Mouse (Mus musculus) midbrain, embryonic 16.5 days (tissue): ENCODE results near the gene Ankrd34a. TPM values are rescaled to one million over a fixed set of nuclear protein-coding genes. Genes with fewer than 3 reads are reported as not detected.

Experiments used
- ATAC-seq: fragments of 200-750 bp; cut with Nextera tagmentation; 2 replicates; pipeline ENCODE4 v1.8.0; 2017; ENCODE audit warnings: moderate TSS enrichment
- H3K27ac ChIP-seq: fragments of 300-500 bp; sonication (generic); 2 replicates; pipeline ENCODE4 v1.5.1; 2014; ENCODE audit warnings: mild to moderate bottlenecking, low read length, mixed read lengths
- H3K27me3 ChIP-seq: fragments of 300-500 bp; sonication (generic); 2 replicates; pipeline ENCODE4 v1.6.1; 2014; ENCODE audit warnings: low read depth, low read length, mixed read lengths; ENCODE audit not compliant: control insufficient read depth, insufficient read depth
- H3K36me3 ChIP-seq: fragments of 300-500 bp; sonication (generic); 2 replicates; pipeline ENCODE4 v1.6.1; 2014; ENCODE audit warnings: mild to moderate bottlenecking, low read length, moderate library complexity, mixed read lengths; ENCODE audit not compliant: control insufficient read depth, insufficient read depth
- H3K4me1 ChIP-seq: fragments of 300-500 bp; sonication (generic); 2 replicates; pipeline ENCODE4 v1.6.1; 2014; ENCODE audit warnings: mild to moderate bottlenecking, low read length, mixed read lengths; ENCODE audit not compliant: control insufficient read depth, insufficient read depth
- H3K4me2 ChIP-seq: fragments of 300-500 bp; sonication (generic); 2 replicates; pipeline ENCODE4 v1.6.1; 2014; ENCODE audit warnings: mild to moderate bottlenecking, low read length, mixed read lengths
- H3K4me3 ChIP-seq: fragments of 300-500 bp; sonication (generic); 2 replicates; pipeline ENCODE4 v1.5.1; 2014; ENCODE audit warnings: low read depth, mild to moderate bottlenecking, low read length, moderate library complexity, mixed read lengths
- H3K9ac ChIP-seq: fragments of 300-500 bp; sonication (generic); 2 replicates; pipeline ENCODE4 v1.6.1; 2014; ENCODE audit warnings: low read depth, low read length, mixed read lengths
- H3K9me3 ChIP-seq: fragments of 300-500 bp; sonication (generic); replicated peaks from 2 replicates; pipeline ENCODE4 v1.6.1; 2014; ENCODE audit warnings: mild to moderate bottlenecking, low read length, mixed read lengths; ENCODE audit not compliant: control insufficient read depth, poor library complexity, severe bottlenecking
- WGBS: fragments of 180-500 bp; shearing (Covaris S2); extraction: QIAGEN DNeasy Blood & Tissue Kit; methylation state at CpG from one replicate; pipeline ENCODE4 v1.1.7; 2014; 5-methylcytosine and 5-hydroxymethylcytosine counted together
- polyA plus RNA-seq: library from polyadenylated mRNA; unstranded; fragments of >200 nt; fragmentation: Nextera tagmentation; extraction: Ambion mirVana; gene quantifications from 2 replicates; pipeline ENCODE4 v1.2.1, GENCODE M21; 2015

Gene Ankrd34a
- polyA plus RNA-seq, 1 experiment from 2014 or later = 20.6 TPM

- Histone ChIP-seq H3K9me3 (no peaks in the 10 kb centered on the region), H3K9ac (no peak overlapping the region), H3K27me3 (no peaks in the 10 kb centered on the region), H3K4me2 (no peak overlapping the region), H3K27ac (peak overlapping the region; percentile 50; the same call in 1 of the 2 replicates), H3K4me3 (no peak overlapping the region), H3K4me1 (peaks cover 27% of the 10 kb centered on the region), H3K36me3 (no peaks in the 10 kb centered on the region)
- no peak for ATAC-seq
- WGBS = 37% methylated on average over 12 of the region's 12 CpGs
Observed at GRCm38 (mm10) chr3:96555041-96555596, 41.3 kb upstream of the Ankrd34a start.

GRCm38 (mm10) chr3:96555999-96556614, 40.3 kb upstream of the Ankrd34a start:
- WGBS = 83% methylated on average over 15 of the region's 15 CpGs
- H3K27ac ChIP-seq = no peak overlapping the region
- no peaks in the 10 kb centered on the region for H3K9me3 ChIP-seq

GRCm38 (mm10) chr3:96556651-96557635, 39.5 kb upstream of the Ankrd34a start:
- ATAC-seq = peak; percentile 6; the same call in 1 of the 2 replicates
- 6% methylated on average over 22 of the region's 22 CpGs for WGBS
- Histone ChIP-seq H3K27me3 (no peaks in the 10 kb centered on the region), H3K4me2 (peak overlapping the region; percentile 91), H3K9ac (peak overlapping the region; percentile 73), H3K4me3 (peak overlapping the region; percentile 76), H3K9me3 (no peaks in the 10 kb centered on the region), H3K27ac (peak overlapping the region; percentile 82), H3K4me1 (peaks cover 39% of the 10 kb centered on the region), H3K36me3 (0 out of 2 replicates have a peak, but pooled peaks cover 3% of the 10 kb centered on the region)

More at GRCm38 (mm10) chr3:96555999-96556614, 40.3 kb upstream of the Ankrd34a start:
- Histone ChIP-seq H3K36me3 (0 out of 2 replicates have a peak, but pooled peaks cover 3% of the 10 kb centered on the region), H3K4me3 (no peak overlapping the region), H3K27me3 (no peaks in the 10 kb centered on the region), H3K9ac (no peak overlapping the region), H3K4me1 (peaks cover 35% of the 10 kb centered on the region), H3K4me2 (peak overlapping the region; percentile 91)
- no peak for ATAC-seq

- Histone ChIP-seq H3K36me3 (0 out of 2 replicates have a peak, but pooled peaks cover 3% of the 10 kb centered on the region), H3K27ac (peak within 1 kb of the TSS; percentile 82), H3K9me3 (no peaks in the 10 kb centered on the region), H3K27me3 (no peaks in the 10 kb centered on the region), H3K4me1 (peaks cover 39% of the 10 kb centered on the region), H3K9ac (peak within 1 kb of the TSS; percentile 73), H3K4me2 (peak within 1 kb of the TSS; percentile 91), H3K4me3 (peak within 1 kb of the TSS; percentile 76)
- 0% methylated on average over 26 of the region's 26 CpGs for WGBS
- ATAC-seq = peak; percentile 99
Observed at GRCm38 (mm10) chr3:96557694-96558093, 38.7 kb upstream of the Ankrd34a start, which contains the start of gene Txnip. Gene Txnip (plus strand): TSS chr3:96557957.

DNA sequence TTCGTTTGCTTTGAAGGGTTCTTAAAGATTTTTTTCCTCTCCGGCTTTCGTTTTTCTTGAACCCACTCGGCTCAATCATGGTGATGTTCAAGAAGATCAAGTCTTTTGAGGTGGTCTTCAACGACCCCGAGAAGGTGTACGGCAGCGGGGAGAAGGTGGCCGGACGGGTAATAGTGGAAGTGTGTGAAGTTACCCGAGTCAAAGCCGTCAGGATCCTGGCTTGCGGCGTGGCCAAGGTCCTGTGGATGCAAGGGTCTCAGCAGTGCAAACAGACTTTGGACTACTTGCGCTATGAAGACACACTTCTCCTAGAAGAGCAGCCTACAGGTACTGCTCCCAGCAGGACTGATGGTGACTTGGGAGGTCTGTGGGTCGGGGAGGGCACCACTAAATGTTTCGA, 38.3 kb upstream of the Ankrd34a start:
- Histone ChIP-seq H3K36me3 (0 out of 2 replicates have a peak, but pooled peaks cover 3% of the 10 kb centered on the region), H3K4me1 (peaks cover 39% of the 10 kb centered on the region), H3K9me3 (no peaks in the 10 kb centered on the region), H3K27ac (peak overlapping the region; percentile 29), H3K9ac (peak overlapping the region; percentile 73), H3K4me3 (peak overlapping the region; percentile 76), H3K27me3 (no peaks in the 10 kb centered on the region), H3K4me2 (peak overlapping the region; percentile 91)
- under 1% methylated on average over 17 of the region's 17 CpGs for WGBS
- no peak for ATAC-seq

DNA sequence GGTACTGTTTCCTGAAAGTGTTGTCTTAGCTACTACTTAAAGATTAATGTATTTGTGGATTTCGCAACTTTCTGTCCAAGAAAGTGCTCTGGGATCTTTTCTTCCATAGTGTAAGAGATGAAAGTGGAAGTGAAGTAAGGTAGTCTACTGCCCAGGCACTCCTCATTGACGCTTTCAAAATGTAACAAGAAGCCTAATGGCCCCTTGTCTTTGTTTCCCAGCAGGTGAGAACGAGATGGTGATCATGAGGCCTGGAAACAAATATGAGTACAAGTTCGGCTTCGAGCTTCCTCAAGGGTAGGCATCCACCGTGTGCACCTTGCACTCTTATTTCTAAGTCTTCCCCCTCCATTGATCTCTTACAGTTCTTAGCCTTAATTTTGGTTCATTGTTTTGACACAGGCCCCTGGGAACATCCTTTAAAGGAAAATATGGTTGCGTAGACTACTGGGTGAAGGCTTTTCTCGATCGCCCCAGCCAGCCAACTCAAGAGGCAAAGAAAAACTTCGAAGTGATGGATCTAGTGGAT, 37.7 kb upstream of the Ankrd34a start:
- Histone ChIP-seq H3K36me3 (0 out of 2 replicates have a peak, but pooled peaks cover 3% of the 10 kb centered on the region), H3K4me2 (peak overlapping the region; percentile 91), H3K27ac (no peak overlapping the region), H3K9me3 (no peaks in the 10 kb centered on the region), H3K9ac (peak overlapping the region; percentile 73), H3K27me3 (no peaks in the 10 kb centered on the region), H3K4me1 (peaks cover 39% of the 10 kb centered on the region), H3K4me3 (peak overlapping the region; percentile 76)
- no peak for ATAC-seq
- 38% methylated on average over 10 of the region's 10 CpGs for WGBS

- Histone ChIP-seq H3K4me2 (peak overlapping the region; percentile 91), H3K4me1 (peaks cover 39% of the 10 kb centered on the region), H3K9me3 (no peaks in the 10 kb centered on the region), H3K36me3 (0 out of 2 replicates have a peak, but pooled peaks cover 3% of the 10 kb centered on the region), H3K9ac (peak overlapping the region; percentile 1; the same call in 1 of the 2 replicates), H3K27me3 (no peaks in the 10 kb centered on the region), H3K4me3 (peak overlapping the region; percentile 76), H3K27ac (no peak overlapping the region)
- 79% methylated on average over 12 of the region's 12 CpGs for WGBS
- ATAC-seq = no peak
Observed at GRCm38 (mm10) chr3:96559398-96559910, 37.0 kb upstream of the Ankrd34a start.
